Mouse (Mus musculus) limb, embryonic 11.5 days (tissue): ENCODE measurements around the gene Dcps. TPM values are rescaled to one million over a fixed set of nuclear protein-coding genes. Genes with fewer than 3 reads are reported as not detected.

ENCODE experiments used
- ATAC-seq: fragments of 200-750 bp; cut with Nextera tagmentation; 2 replicates; pipeline ENCODE4 v1.8.0; 2017; ENCODE audit warnings: low read depth; ENCODE audit not compliant: insufficient number of reproducible peaks, low FRiP score, low TSS enrichment
- DNase-seq: peaks from one replicate; pipeline ENCODE4 v3.0.0-alpha.2; 2015; ENCODE audit warnings: low spot score
- H3K27ac ChIP-seq: fragments of 300-500 bp; sonication (generic); replicated peaks from 2 replicates; pipeline ENCODE4 v1.5.1; 2014; ENCODE audit warnings: low read depth, mild to moderate bottlenecking, low read length
- H3K27me3 ChIP-seq: fragments of 300-500 bp; sonication (generic); 2 replicates; pipeline ENCODE4 v1.6.1; 2014; ENCODE audit warnings: mild to moderate bottlenecking, low read length, mixed read lengths; ENCODE audit not compliant: control insufficient read depth, insufficient read depth
- H3K36me3 ChIP-seq: fragments of 300-500 bp; sonication (generic); 2 replicates; pipeline ENCODE4 v1.6.1; 2014; ENCODE audit warnings: mild to moderate bottlenecking, low read length, moderate library complexity, mixed read lengths; ENCODE audit not compliant: control insufficient read depth, insufficient read depth
- H3K4me1 ChIP-seq: fragments of 300-500 bp; sonication (generic); 2 replicates; pipeline ENCODE4 v1.6.1; 2014; ENCODE audit warnings: low read length, mixed read lengths; ENCODE audit not compliant: control insufficient read depth, insufficient read depth
- H3K4me2 ChIP-seq: fragments of 300-500 bp; sonication (generic); 2 replicates; pipeline ENCODE4 v1.6.1; 2014; ENCODE audit warnings: low read depth, mild to moderate bottlenecking, moderate library complexity; ENCODE audit not compliant: severe bottlenecking
- H3K4me3 ChIP-seq: fragments of 300-500 bp; sonication (generic); 2 replicates; pipeline ENCODE4 v1.5.1; 2014; ENCODE audit warnings: low read depth, low read length
- H3K9ac ChIP-seq: fragments of 300-500 bp; sonication (generic); 2 replicates; pipeline ENCODE4 v1.6.1; 2014; ENCODE audit warnings: mild to moderate bottlenecking, low read length
- H3K9me3 ChIP-seq: fragments of 300-500 bp; sonication (generic); 2 replicates; pipeline ENCODE4 v1.6.1; 2016; ENCODE audit warnings: low read length; ENCODE audit not compliant: control insufficient read depth
- WGBS: fragments of 180-500 bp; shearing (Covaris S2); extraction: QIAGEN DNeasy Blood & Tissue Kit; methylation state at CpG from one replicate; pipeline ENCODE4 v1.1.7; 2014; 5-methylcytosine and 5-hydroxymethylcytosine counted together
- polyA plus RNA-seq: library from polyadenylated mRNA; unstranded; fragments of >200 nt; fragmentation: Nextera tagmentation; extraction: Ambion mirVana; gene quantifications from 2 replicates; pipeline ENCODE4 v1.2.1, GENCODE M21; 2014

The Dcps gene
- polyA plus RNA-seq, 1 experiment from 2014 or later = 90.3 TPM

GRCm38 (mm10) chr9:35122551-35123266 lies 53.2 kb downstream of the Dcps start:
- Histone ChIP-seq H3K4me2 (no peak overlapping the region), H3K9me3 (no peaks in the 10 kb centered on the region), H3K27ac (no peak overlapping the region), H3K4me1 (peaks cover 4% of the 10 kb centered on the region; the same call in 1 of the 2 replicates), H3K27me3 (no peaks in the 10 kb centered on the region), H3K4me3 (no peak overlapping the region), H3K36me3 (no peaks in the 10 kb centered on the region; the same call in 1 of the 2 replicates), H3K9ac (no peak overlapping the region)
- ATAC-seq = no peak
- DNase-seq = no peak
- 77% methylated on average over 5 of the region's 5 CpGs for WGBS

GRCm38 (mm10) chr9:35119168-35119567 lies 56.7 kb downstream of the Dcps start, which contains the start of gene St3gal4:
Gene St3gal4, minus strand, starts transcription at chr9:35119268.
- Histone ChIP-seq H3K27ac (no peak within 1 kb of the TSS), H3K9me3 (no peaks in the 10 kb centered on the region), H3K4me1 (peaks cover 20% of the 10 kb centered on the region), H3K4me3 (no peak within 1 kb of the TSS), H3K36me3 (no peaks in the 10 kb centered on the region; the same call in 1 of the 2 replicates), H3K9ac (no peak within 1 kb of the TSS), H3K27me3 (no peaks in the 10 kb centered on the region), H3K4me2 (no peak within 1 kb of the TSS)
- DNase-seq = no peak
- ATAC-seq = no peak
- 84% methylated on average over 6 of the region's 6 CpGs for WGBS

GRCm38 (mm10) chr9:35118563-35118962 lies 57.3 kb downstream of the Dcps start:
- Histone ChIP-seq H3K4me3 (no peak overlapping the region), H3K4me1 (peaks cover 21% of the 10 kb centered on the region), H3K9ac (no peak overlapping the region), H3K9me3 (no peaks in the 10 kb centered on the region), H3K36me3 (no peaks in the 10 kb centered on the region; the same call in 1 of the 2 replicates), H3K27me3 (no peaks in the 10 kb centered on the region), H3K27ac (no peak overlapping the region), H3K4me2 (no peak overlapping the region)
- no peak for ATAC-seq
- no peak for DNase-seq
- WGBS = 96% methylated on average over 2 of the region's 2 CpGs

- ATAC-seq (no peak), DNase-seq (peak; percentile 51)
- Histone ChIP-seq H3K27me3 (no peaks in the 10 kb centered on the region), H3K9ac (peak overlapping the region; percentile 87), H3K27ac (peak overlapping the region; percentile 48; the same call in 1 of the 2 replicates), H3K4me3 (peak overlapping the region; percentile 73), H3K4me2 (peak overlapping the region; percentile 86), H3K4me1 (peaks cover 21% of the 10 kb centered on the region), H3K36me3 (no peaks in the 10 kb centered on the region), H3K9me3 (no peaks in the 10 kb centered on the region)
- WGBS = 25% methylated on average over 15 of the region's 15 CpGs
Observed at GRCm38 (mm10) chr9:35117384-35118295, 58.2 kb downstream of the Dcps start.

GRCm38 (mm10) chr9:35116391-35117381 lies 59.2 kb downstream of the Dcps start:
- peak overlapping the region; percentile 73 for H3K4me3 ChIP-seq
- H3K36me3 ChIP-seq = no peaks in the 10 kb centered on the region
- peak; percentile 76 for ATAC-seq
- H3K9me3 ChIP-seq = no peaks in the 10 kb centered on the region
- peaks cover 26% of the 10 kb centered on the region for H3K4me1 ChIP-seq
- peak overlapping the region; percentile 79 for H3K27ac ChIP-seq
- peak overlapping the region; percentile 87 for H3K9ac ChIP-seq
- peak; percentile 87 for DNase-seq
- H3K27me3 ChIP-seq = no peaks in the 10 kb centered on the region
- under 1% methylated on average over 82 of the region's 84 CpGs for WGBS
- peak overlapping the region; percentile 86 for H3K4me2 ChIP-seq

GRCm38 (mm10) chr9:35115804-35116203 lies 60.1 kb downstream of the Dcps start:
- H3K9ac ChIP-seq = peak overlapping the region; percentile 87
- no peak for DNase-seq
- no peaks in the 10 kb centered on the region for H3K9me3 ChIP-seq
- no peak for ATAC-seq
- H3K4me2 ChIP-seq = peak overlapping the region; percentile 86
- H3K27me3 ChIP-seq = no peaks in the 10 kb centered on the region
- H3K36me3 ChIP-seq = no peaks in the 10 kb centered on the region
- H3K4me3 ChIP-seq = peak overlapping the region; percentile 73
- H3K27ac ChIP-seq = no peak overlapping the region
- 27% methylated on average over 4 of the region's 4 CpGs for WGBS
- H3K4me1 ChIP-seq = peaks cover 31% of the 10 kb centered on the region

GRCm38 (mm10) chr9:35115299-35115698 lies 60.6 kb downstream of the Dcps start:
- Histone ChIP-seq H3K4me1 (peaks cover 34% of the 10 kb centered on the region), H3K27me3 (no peaks in the 10 kb centered on the region), H3K27ac (no peak overlapping the region), H3K9me3 (no peaks in the 10 kb centered on the region), H3K4me2 (peak overlapping the region; percentile 86), H3K36me3 (no peaks in the 10 kb centered on the region), H3K4me3 (no peak overlapping the region; the same call in 1 of the 2 replicates), H3K9ac (no peak overlapping the region; the same call in 1 of the 2 replicates)
- no peak for DNase-seq
- ATAC-seq = no peak
- WGBS = 26% methylated on average over 4 of the region's 4 CpGs
